ENCODE assay signal across 14 mouse cellular contexts in the genomic region with DNA sequence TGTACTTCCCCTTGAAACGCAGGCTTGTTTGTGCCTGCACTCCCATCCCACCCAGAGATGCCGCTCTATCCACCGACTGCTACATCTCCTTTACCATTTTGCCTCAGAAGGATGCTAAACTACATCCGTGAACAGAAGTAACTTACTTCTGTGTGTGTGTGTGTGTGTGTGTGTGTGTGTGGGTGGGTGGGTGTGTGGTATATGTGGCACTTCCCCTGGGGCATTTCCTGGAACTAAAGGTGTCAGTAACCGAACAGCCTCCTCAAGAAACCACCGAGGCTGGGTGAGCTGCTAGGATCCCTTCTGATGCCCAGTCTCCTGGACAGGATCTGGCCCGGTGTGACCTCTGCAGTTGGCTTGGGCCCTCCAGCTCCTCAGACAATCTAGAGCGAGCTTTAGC. TPM values are rescaled to one million over a fixed set of nuclear protein-coding genes. Genes with fewer than 3 reads are reported as not detected.
DNase-seq lines count a peak whose midpoint lies in the region; TF ChIP-seq lines count a peak whose summit lies in the region.
"Had no signal": no experiment of that assay in that cellular context is flagged by ENCODE, and none has a peak within 500 bp of the region (broad histone marks: within the 10 kb centered on the region; RNA-seq: fewer than 3 reads in every experiment).

No protein-coding gene starts in this region.

- H3K4me1 ChIP-seq in spleen, adult 2 months (ENCODE audit: control insufficient read depth, insufficient read depth, insufficient read length), result peaks cover 29% of the 10 kb centered on the region; the same call in 1 of the 2 replicates

- peak overlapping the region; percentile 89 for H3K27ac ChIP-seq in spleen, adult 2 months (ENCODE audit: insufficient read depth, low read length)
- H3K27ac ChIP-seq: heart, embryonic 15.5 days; limb, embryonic 15.5 days had no signal

- DNase-seq in spleen, adult 12 weeks (ENCODE audit: low spot score), result peak; percentile 34
- DNase-seq in spleen, postnatal 14 days (ENCODE audit: low spot score in 2 of 2), result no peak
- DNase-seq in induced T-regulatory cell, adult 2 months (ENCODE audit: low read depth), result peak; percentile 83
- DNase-seq in spleen, adult 2 months (ENCODE audit: low read depth in 1 of 2, low spot score in 2 of 2), result peak; percentile 49 to 55
- no peak for DNase-seq in gastrocnemius, postnatal 25 days
- no peak for DNase-seq in heart, postnatal 10 days
- DNase-seq in frontal cortex, postnatal 36 days (ENCODE audit: low spot score in 2 of 2), result no peak
- DNase-seq in right cerebral cortex, postnatal 14 days, result no peak
- DNase-seq: cerebellum, postnatal 36 days; kidney, adult 18-20 months; retina, postnatal 1 day had no signal

- H3K27me3 ChIP-seq in spleen, adult 2 months (ENCODE audit: control insufficient read depth, insufficient read depth, low read length), result no peaks in the 10 kb centered on the region

- 11% methylated on average over 8 of the region's 8 CpGs for WGBS in spleen, adult 2 months

- TF ChIP-seq CTCF in spleen, adult 2 months (IDR thresholded peaks at IDR 0.05; ENCODE audit: extremely low read depth, insufficient read depth, insufficient read length, insufficient replicate concordance), result no peak

- no peaks in the 10 kb centered on the region for H3K36me3 ChIP-seq in spleen, adult 2 months (ENCODE audit: control insufficient read depth, insufficient read depth, low read length)
- H3K36me3 ChIP-seq: heart, embryonic 15.5 days; limb, embryonic 15.5 days had no signal

- H3K4me3 ChIP-seq in spleen, adult 2 months (ENCODE audit: extremely low read depth, insufficient read depth, insufficient read length), result peak overlapping the region; percentile 32; the same call in 1 of the 2 replicates
- H3K4me3 ChIP-seq: erythroblast, embryonic 14.5 days; heart, embryonic 15.5 days; limb, embryonic 15.5 days had no signal

- intact Hi-C loops in heart, postnatal 10 days (cut with DNase I), result no loop called here

- peak; percentile 31 for TF ChIP-seq POLR2A in spleen, adult 2 months (IDR thresholded peaks at IDR 0.05; ENCODE audit: low read depth, low read length)

RNA-seq across cellular contexts. Expression of a gene that starts 7.0 kb away (rescaled TPM):
- polyA plus RNA-seq in spleen, adult 2 months (2012; rRNA removed), result 54.3 and 67.0 TPM in 2 replicates
- 1 to 10 TPM; 1.6 to 1.8 TPM for total RNA-seq in gastrocnemius, postnatal 25 days (2021)
- 1 to 10 TPM; 1.8 to 1.9 TPM for total RNA-seq in heart, postnatal 10 days (2021)

RNA-seq across cellular contexts. Expression of a gene that starts 29.0 kb away (rescaled TPM):
- polyA plus RNA-seq in spleen, adult 2 months (2012; rRNA removed), result 13.9 and 17.1 TPM in 2 replicates
- total RNA-seq in gastrocnemius, postnatal 25 days (2021), result 10 to 100 TPM; 14.3 to 14.5 TPM
- total RNA-seq in heart, postnatal 10 days (2021), result 10 to 100 TPM; 15.2 to 16.3 TPM

RNA-seq across cellular contexts. Expression of a gene that starts 43.9 kb away (rescaled TPM):
- 67.6 and 105 TPM in 2 replicates for polyA plus RNA-seq in spleen, adult 2 months (2012; rRNA removed)
- 10 to 100 TPM; 16.9 to 19.0 TPM for total RNA-seq in gastrocnemius, postnatal 25 days (2021)
- total RNA-seq in heart, postnatal 10 days (2021), result 10 to 100 TPM; 43.4 to 49.5 TPM

RNA-seq across cellular contexts. Expression of a gene that starts 55.8 kb away (rescaled TPM):
- 51.3 and 72.3 TPM in 2 replicates for polyA plus RNA-seq in spleen, adult 2 months (2012; rRNA removed)
- total RNA-seq in gastrocnemius, postnatal 25 days (2021), result 100 to 1,000 TPM in 1 of 2 experiments, 10 to 100 TPM in 1; 99.2 to 106 TPM
- 100 to 1,000 TPM; 164 to 173 TPM for total RNA-seq in heart, postnatal 10 days (2021)

Comparison
In these comparisons a context has a peak if more than half of its experiments do, and no peak if none do; other contexts are left out.
1. DNase-seq: peak in spleen, adult 12 weeks (single experiment), induced T-regulatory cell, adult 2 months (single experiment) and spleen, adult 2 months (2 of 2); none in spleen, postnatal 14 days (0 of 2), gastrocnemius, postnatal 25 days (single experiment), heart, postnatal 10 days (0 of 2), frontal cortex, postnatal 36 days (0 of 2) and right cerebral cortex, postnatal 14 days (single experiment).